Mouse (Mus musculus): ENCODE data around the gene 4931406C07Rik. TPM values are rescaled to one million over a fixed set of nuclear protein-coding genes. Genes with fewer than 3 reads are reported as not detected.
"Not testable (repeated sequence)": the region's sequence is repeated elsewhere in the genome, so short reads cannot be mapped to it uniquely, and the experiment has no call there.

The 4931406C07Rik gene
- polyA plus RNA-seq (2014; fragmentation: Nextera tagmentation; extraction: Ambion mirVana) = 10.7 and 13.4 TPM in 2 replicates

GRCm38 (mm10) chr9:15306398-15307119 is at the start of gene 4931406C07Rik:
Gene 4931406C07Rik (minus strand): TSS chr9:15306448.
- H3K27ac ChIP-seq (replicated peaks; ENCODE audit: low read depth, low read length) = peak within 1 kb of the TSS; percentile 91
- H3K27me3 ChIP-seq (ENCODE audit: control insufficient read depth, insufficient read depth, low read length) = no peaks in the 10 kb centered on the region
- WGBS = under 1% methylated on average over 35 of the region's 35 CpGs
- peaks cover 31% of the 10 kb centered on the region for H3K36me3 ChIP-seq (ENCODE audit: control insufficient read depth, insufficient read depth, low read length)
- peak within 1 kb of the TSS; percentile 88 for H3K9ac ChIP-seq (replicated peaks; ENCODE audit: low read length)
- no peaks in the 10 kb centered on the region for H3K9me3 ChIP-seq (ENCODE audit: control insufficient read depth, low read length)
- H3K4me3 ChIP-seq (replicated peaks; ENCODE audit: low read depth, low read length) = peak within 1 kb of the TSS; percentile 86
- ATAC-seq (ENCODE audit: low FRiP score, low TSS enrichment) (peak; percentile 88), DNase-seq (peak; percentile 73)
- peak within 1 kb of the TSS; percentile 90 for H3K4me2 ChIP-seq (ENCODE audit: low read length)
- peaks cover 30% of the 10 kb centered on the region for H3K4me1 ChIP-seq (ENCODE audit: control insufficient read depth, insufficient read depth, low read length)

- 84% methylated on average over 2 of the region's 2 CpGs for WGBS
- no peak for ATAC-seq (ENCODE audit: low FRiP score, low TSS enrichment)
These were observed 43.7 kb upstream of the 4931406C07Rik start for GRCm38 (mm10) chr9:15349925-15350324.

GRCm38 (mm10) chr9:15337776-15338175 is 31.5 kb upstream of the 4931406C07Rik start:
- 95% methylated on average over 4 of the region's 4 CpGs for WGBS
- Histone ChIP-seq H3K4me1 (ENCODE audit: control insufficient read depth, insufficient read depth, low read length) (no peaks in the 10 kb centered on the region), H3K9me3 (ENCODE audit: control insufficient read depth, low read length) (no peaks in the 10 kb centered on the region), H3K9ac (replicated peaks; ENCODE audit: low read length) (no peak overlapping the region), H3K4me2 (ENCODE audit: low read length) (no peak overlapping the region), H3K36me3 (ENCODE audit: control insufficient read depth, insufficient read depth, low read length) (peaks cover 87% of the 10 kb centered on the region), H3K4me3 (replicated peaks; ENCODE audit: low read depth, low read length) (no peak overlapping the region), H3K27ac (replicated peaks; ENCODE audit: low read depth, low read length) (no peak overlapping the region), H3K27me3 (ENCODE audit: control insufficient read depth, insufficient read depth, low read length) (no peaks in the 10 kb centered on the region)
- no peak for ATAC-seq (ENCODE audit: low FRiP score, low TSS enrichment)
- DNase-seq = no peak

More at GRCm38 (mm10) chr9:15349925-15350324, 43.7 kb upstream of the 4931406C07Rik start:
- H3K4me1 ChIP-seq (ENCODE audit: control insufficient read depth, insufficient read depth, low read length) = no peaks in the 10 kb centered on the region
- no peak overlapping the region for H3K9ac ChIP-seq (replicated peaks; ENCODE audit: low read length)
- peaks cover 59% of the 10 kb centered on the region for H3K36me3 ChIP-seq (ENCODE audit: control insufficient read depth, insufficient read depth, low read length)
- H3K27me3 ChIP-seq (ENCODE audit: control insufficient read depth, insufficient read depth, low read length) = no peaks in the 10 kb centered on the region
- no peaks in the 10 kb centered on the region for H3K9me3 ChIP-seq (ENCODE audit: control insufficient read depth, low read length)
- H3K4me3 ChIP-seq (replicated peaks; ENCODE audit: low read depth, low read length) = no peak overlapping the region
- no peak overlapping the region for H3K27ac ChIP-seq (replicated peaks; ENCODE audit: low read depth, low read length)
- H3K4me2 ChIP-seq (ENCODE audit: low read length) = no peak overlapping the region
- DNase-seq = no peak

GRCm38 (mm10) chr9:15318170-15318742 is 12.0 kb upstream of the 4931406C07Rik start:
- 85% methylated on average over 2 of the region's 2 CpGs for WGBS
- Histone ChIP-seq H3K9me3 (ENCODE audit: control insufficient read depth, low read length) (no peaks in the 10 kb centered on the region), H3K4me1 (ENCODE audit: control insufficient read depth, insufficient read depth, low read length) (no peaks in the 10 kb centered on the region), H3K4me3 (replicated peaks; ENCODE audit: low read depth, low read length) (no peak overlapping the region), H3K4me2 (ENCODE audit: low read length) (no peak overlapping the region), H3K27ac (replicated peaks; ENCODE audit: low read depth, low read length) (no peak overlapping the region), H3K27me3 (ENCODE audit: control insufficient read depth, insufficient read depth, low read length) (no peaks in the 10 kb centered on the region), H3K36me3 (ENCODE audit: control insufficient read depth, insufficient read depth, low read length) (peaks cover 67% of the 10 kb centered on the region), H3K9ac (replicated peaks; ENCODE audit: low read length) (no peak overlapping the region)
- no peak for ATAC-seq (ENCODE audit: low FRiP score, low TSS enrichment)
- DNase-seq = no peak

- peaks cover 68% of the 10 kb centered on the region for H3K36me3 ChIP-seq (ENCODE audit: control insufficient read depth, insufficient read depth, low read length)
- no peak overlapping the region for H3K9ac ChIP-seq (replicated peaks; ENCODE audit: low read length)
- H3K4me1 ChIP-seq (ENCODE audit: control insufficient read depth, insufficient read depth, low read length) = no peaks in the 10 kb centered on the region
- H3K9me3 ChIP-seq (ENCODE audit: control insufficient read depth, low read length) = no peaks in the 10 kb centered on the region
- no peak for ATAC-seq (ENCODE audit: low FRiP score, low TSS enrichment)
- WGBS = 71% methylated on average over 5 of the region's 5 CpGs
- H3K4me2 ChIP-seq (ENCODE audit: low read length) = no peak overlapping the region
- no peak for DNase-seq
- H3K4me3 ChIP-seq (replicated peaks; ENCODE audit: low read depth, low read length) = no peak overlapping the region
- no peaks in the 10 kb centered on the region for H3K27me3 ChIP-seq (ENCODE audit: control insufficient read depth, insufficient read depth, low read length)
- no peak overlapping the region for H3K27ac ChIP-seq (replicated peaks; ENCODE audit: low read depth, low read length)
These were observed 11.2 kb upstream of the 4931406C07Rik start for GRCm38 (mm10) chr9:15317223-15318169.

GRCm38 (mm10) chr9:15316296-15316695 is 10.0 kb upstream of the 4931406C07Rik start:
- H3K9ac ChIP-seq (replicated peaks; ENCODE audit: low read length); H3K4me3 ChIP-seq (replicated peaks; ENCODE audit: low read depth, low read length); H3K9me3 ChIP-seq (ENCODE audit: control insufficient read depth, low read length); H3K4me1 ChIP-seq (ENCODE audit: control insufficient read depth, insufficient read depth, low read length); H3K4me2 ChIP-seq (ENCODE audit: low read length); DNase-seq; H3K27ac ChIP-seq (replicated peaks; ENCODE audit: low read depth, low read length); H3K27me3 ChIP-seq (ENCODE audit: control insufficient read depth, insufficient read depth, low read length); ATAC-seq (ENCODE audit: low FRiP score, low TSS enrichment): not testable (repeated sequence)
- peaks cover 68% of the 10 kb centered on the region for H3K36me3 ChIP-seq (ENCODE audit: control insufficient read depth, insufficient read depth, low read length)
- whole genome bisulfite sequencing = 96% methylated on average over 2 of the region's 2 CpGs

- H3K9ac ChIP-seq (replicated peaks; ENCODE audit: low read length) = no peak overlapping the region
- H3K9me3 ChIP-seq (ENCODE audit: control insufficient read depth, low read length) = no peaks in the 10 kb centered on the region
- H3K27me3 ChIP-seq (ENCODE audit: control insufficient read depth, insufficient read depth, low read length) = no peaks in the 10 kb centered on the region
- H3K4me3 ChIP-seq (replicated peaks; ENCODE audit: low read depth, low read length) = no peak overlapping the region
- no peak overlapping the region for H3K27ac ChIP-seq (replicated peaks; ENCODE audit: low read depth, low read length)
- no peak for ATAC-seq (ENCODE audit: low FRiP score, low TSS enrichment)
- no peak for DNase-seq
- H3K36me3 ChIP-seq (ENCODE audit: control insufficient read depth, insufficient read depth, low read length) = peaks cover 79% of the 10 kb centered on the region
- no peak overlapping the region for H3K4me2 ChIP-seq (ENCODE audit: low read length)
- no peaks in the 10 kb centered on the region for H3K4me1 ChIP-seq (ENCODE audit: control insufficient read depth, insufficient read depth, low read length)
- WGBS = 98% methylated on average over 1 of the region's 1 CpGs
These were observed 8.4 kb upstream of the 4931406C07Rik start for GRCm38 (mm10) chr9:15314619-15315018.

GRCm38 (mm10) chr9:15313633-15314032 is 7.4 kb upstream of the 4931406C07Rik start:
- Histone ChIP-seq H3K36me3 (ENCODE audit: control insufficient read depth, insufficient read depth, low read length) (peaks cover 88% of the 10 kb centered on the region), H3K4me2 (ENCODE audit: low read length) (no peak overlapping the region), H3K9ac (replicated peaks; ENCODE audit: low read length) (no peak overlapping the region), H3K4me3 (replicated peaks; ENCODE audit: low read depth, low read length) (no peak overlapping the region), H3K27ac (replicated peaks; ENCODE audit: low read depth, low read length) (no peak overlapping the region), H3K9me3 (ENCODE audit: control insufficient read depth, low read length) (no peaks in the 10 kb centered on the region), H3K27me3 (ENCODE audit: control insufficient read depth, insufficient read depth, low read length) (no peaks in the 10 kb centered on the region), H3K4me1 (ENCODE audit: control insufficient read depth, insufficient read depth, low read length) (peaks cover 7% of the 10 kb centered on the region; the same call in 1 of the 2 replicates)
- DNase-seq = no peak
- WGBS = 93% methylated on average over 5 of the region's 5 CpGs
- ATAC-seq (ENCODE audit: low FRiP score, low TSS enrichment) = no peak
